Mouse (Mus musculus) embryonic facial prominence, embryonic 12.5 days (tissue): ENCODE data around the gene Apobr. TPM values are rescaled to one million over a fixed set of nuclear protein-coding genes. Genes with fewer than 3 reads are reported as not detected.

Experiments
- ATAC-seq: fragments of 200-750 bp; cut with Nextera tagmentation; 2 replicates; pipeline ENCODE4 v1.8.0; 2017; ENCODE audit not compliant: insufficient number of reproducible peaks, insufficient read depth, low FRiP score, low TSS enrichment
- H3K27ac ChIP-seq: fragments of 300-500 bp; sonication (generic); 2 replicates; pipeline ENCODE4 v1.5.1; 2016; ENCODE audit warnings: mild to moderate bottlenecking
- H3K27me3 ChIP-seq: fragments of 300-500 bp; sonication (generic); 2 replicates; pipeline ENCODE4 v1.6.1; 2016; ENCODE audit warnings: mild to moderate bottlenecking, moderate library complexity
- H3K36me3 ChIP-seq: fragments of 300-500 bp; sonication (generic); 2 replicates; pipeline ENCODE4 v1.6.1; 2016; ENCODE audit warnings: mild to moderate bottlenecking
- H3K4me1 ChIP-seq: fragments of 300-500 bp; sonication (generic); 2 replicates; pipeline ENCODE4 v1.6.1; 2016
- H3K4me2 ChIP-seq: fragments of 300-500 bp; sonication (generic); replicated peaks from 2 replicates; pipeline ENCODE4 v1.6.1; 2016; ENCODE audit warnings: mild to moderate bottlenecking, moderate library complexity
- H3K4me3 ChIP-seq: fragments of 300-500 bp; sonication (generic); 2 replicates; pipeline ENCODE4 v1.5.1; 2016; ENCODE audit warnings: mild to moderate bottlenecking
- H3K9ac ChIP-seq: fragments of 300-500 bp; sonication (generic); 2 replicates; pipeline ENCODE4 v1.6.1; 2016; ENCODE audit warnings: mild to moderate bottlenecking, moderate library complexity
- H3K9me3 ChIP-seq: fragments of 300-500 bp; sonication (generic); 2 replicates; pipeline ENCODE4 v1.6.1; 2016; ENCODE audit warnings: mild to moderate bottlenecking, moderate library complexity
- WGBS: fragments of 180-500 bp; shearing (Covaris S2); methylation state at CpG from one replicate; pipeline ENCODE4 v1.1.7; 2016; 5-methylcytosine and 5-hydroxymethylcytosine counted together
- polyA plus RNA-seq: library from polyadenylated mRNA; unstranded; fragments of >200 nt; fragmentation: Nextera tagmentation; extraction: Ambion mirVana; gene quantifications from 2 replicates; pipeline ENCODE4 v1.2.1, GENCODE M21; 2016

Apobr gene
- polyA plus RNA-seq, 1 experiment from 2014 or later, result 0.96 TPM

DNA sequence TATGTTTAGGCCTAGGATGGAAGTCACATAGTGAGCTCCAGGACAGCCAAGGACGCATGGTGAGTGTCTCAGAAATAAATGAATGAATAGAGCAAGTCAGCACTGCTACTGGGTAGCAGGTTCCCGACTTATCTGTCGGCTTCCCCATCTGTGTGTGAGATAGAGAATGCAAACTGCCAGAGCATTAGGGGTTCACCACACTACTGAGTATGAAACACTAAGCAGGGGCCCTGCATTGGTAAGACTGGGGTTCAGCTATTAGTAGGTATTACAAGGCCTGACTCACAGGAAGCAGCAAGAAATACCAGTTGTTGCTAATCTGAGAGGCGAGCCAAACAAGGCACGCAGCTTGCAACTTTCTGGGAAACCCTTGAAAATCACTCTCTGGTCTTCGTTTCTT lies 14.2 kb downstream of the Apobr start:
- no peaks in the 10 kb centered on the region for H3K36me3 ChIP-seq
- H3K4me3 ChIP-seq, result no peak overlapping the region
- H3K9ac ChIP-seq, result no peak overlapping the region
- H3K4me2 ChIP-seq, result no peak overlapping the region
- no peaks in the 10 kb centered on the region for H3K9me3 ChIP-seq
- WGBS, result 81% methylated on average over 6 of the region's 6 CpGs
- 0 out of 2 replicates have a peak, but pooled peaks cover 8% of the 10 kb centered on the region for H3K27me3 ChIP-seq
- H3K4me1 ChIP-seq, result no peaks in the 10 kb centered on the region
- H3K27ac ChIP-seq, result no peak overlapping the region
- no peak for ATAC-seq

- Histone ChIP-seq H3K27me3 (no peaks in the 10 kb centered on the region), H3K27ac (no peak overlapping the region), H3K4me3 (no peak overlapping the region), H3K36me3 (no peaks in the 10 kb centered on the region), H3K4me1 (no peaks in the 10 kb centered on the region; the same call in 1 of the 2 replicates), H3K9ac (no peak overlapping the region), H3K9me3 (no peaks in the 10 kb centered on the region), H3K4me2 (no peak overlapping the region)
- WGBS, result 47% methylated on average over 5 of the region's 5 CpGs
- no peak for ATAC-seq
Measured at GRCm38 (mm10) chr7:126601896-126602295, 17.2 kb downstream of the Apobr start.

DNA sequence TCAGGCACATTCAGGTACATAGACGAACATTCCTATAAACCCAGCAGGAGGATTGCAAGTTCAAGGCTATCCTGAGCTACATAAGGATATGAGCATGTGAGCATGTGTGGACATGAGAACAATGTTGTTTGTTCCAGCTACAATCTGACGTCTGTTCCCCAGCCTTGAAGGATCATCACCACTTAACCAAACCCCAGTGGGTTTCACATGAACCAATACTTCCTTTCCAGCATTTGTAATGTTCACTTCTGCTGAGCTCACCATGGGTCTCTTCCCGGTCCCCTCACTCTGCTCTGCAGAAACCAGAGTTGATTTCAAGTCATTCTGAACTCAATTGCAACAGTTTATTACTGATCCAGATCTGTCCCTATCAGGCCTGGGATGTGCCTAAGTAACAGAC lies 17.9 kb downstream of the Apobr start:
- no peak for ATAC-seq
- Histone ChIP-seq H3K4me3 (no peak overlapping the region), H3K9ac (no peak overlapping the region), H3K36me3 (no peaks in the 10 kb centered on the region), H3K27ac (no peak overlapping the region), H3K9me3 (no peaks in the 10 kb centered on the region), H3K4me2 (no peak overlapping the region), H3K27me3 (no peaks in the 10 kb centered on the region), H3K4me1 (no peaks in the 10 kb centered on the region; the same call in 1 of the 2 replicates)
- 85% methylated on average over 3 of the region's 3 CpGs for WGBS

DNA sequence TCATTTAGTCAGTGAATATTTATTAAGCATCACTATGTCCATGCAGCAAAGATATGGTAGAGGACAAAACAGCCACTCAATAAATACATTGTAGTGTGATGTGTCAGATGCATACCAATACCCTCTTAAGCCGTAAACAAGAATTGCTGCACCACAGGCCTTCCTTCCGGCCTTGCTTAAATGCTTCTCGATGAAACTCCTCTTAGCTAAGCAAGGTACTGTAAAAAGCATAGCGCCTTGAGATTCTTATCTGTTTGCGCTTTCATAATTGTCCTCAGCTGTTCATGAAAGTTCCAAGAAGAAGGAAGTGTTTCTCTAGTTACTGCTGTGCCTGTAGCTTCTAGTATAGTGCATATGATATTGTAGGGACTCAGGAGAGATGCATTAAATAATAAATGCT lies 21.9 kb downstream of the Apobr start:
- 76% methylated on average over 5 of the region's 5 CpGs for WGBS
- Histone ChIP-seq H3K9me3 (no peaks in the 10 kb centered on the region), H3K4me3 (no peak overlapping the region), H3K27me3 (no peaks in the 10 kb centered on the region), H3K9ac (no peak overlapping the region), H3K4me1 (no peaks in the 10 kb centered on the region; the same call in 1 of the 2 replicates), H3K27ac (no peak overlapping the region), H3K36me3 (no peaks in the 10 kb centered on the region), H3K4me2 (no peak overlapping the region)
- no peak for ATAC-seq

GRCm38 (mm10) chr7:126607064-126607463 lies 22.3 kb downstream of the Apobr start:
- WGBS, result 66% methylated on average over 3 of the region's 3 CpGs
- no peaks in the 10 kb centered on the region for H3K9me3 ChIP-seq
- no peaks in the 10 kb centered on the region for H3K27me3 ChIP-seq
- no peak overlapping the region for H3K4me3 ChIP-seq
- H3K9ac ChIP-seq, result no peak overlapping the region
- no peak for ATAC-seq
- H3K4me2 ChIP-seq, result no peak overlapping the region
- H3K36me3 ChIP-seq, result no peaks in the 10 kb centered on the region
- no peaks in the 10 kb centered on the region; the same call in 1 of the 2 replicates for H3K4me1 ChIP-seq
- H3K27ac ChIP-seq, result no peak overlapping the region

DNA sequence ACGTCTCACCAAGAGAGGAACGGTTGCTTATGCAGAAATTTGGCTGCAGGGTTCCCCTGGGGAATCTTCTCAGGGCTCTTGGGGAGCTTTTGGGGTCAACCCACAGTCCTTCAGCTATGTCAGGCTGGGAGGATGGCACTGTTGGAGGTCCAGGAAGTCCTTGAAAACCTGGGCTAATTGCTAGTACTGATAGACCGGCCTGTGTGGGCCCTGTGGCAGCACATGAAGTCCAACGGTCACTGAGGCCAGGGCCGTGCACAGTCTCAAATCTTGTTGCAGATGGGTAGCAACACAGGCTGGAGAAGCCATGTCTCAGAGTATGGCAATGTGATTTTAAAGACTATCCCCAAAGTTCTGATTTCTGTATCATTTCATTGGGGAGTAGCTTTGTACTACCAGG lies 23.1 kb downstream of the Apobr start:
- H3K27me3 ChIP-seq, result no peaks in the 10 kb centered on the region
- H3K9ac ChIP-seq, result no peak overlapping the region
- H3K27ac ChIP-seq, result no peak overlapping the region
- ATAC-seq, result no peak
- H3K4me3 ChIP-seq, result no peak overlapping the region
- no peak overlapping the region for H3K4me2 ChIP-seq
- no peaks in the 10 kb centered on the region; the same call in 1 of the 2 replicates for H3K4me1 ChIP-seq
- H3K9me3 ChIP-seq, result no peaks in the 10 kb centered on the region
- no peaks in the 10 kb centered on the region for H3K36me3 ChIP-seq
- 82% methylated on average over 5 of the region's 5 CpGs for WGBS

GRCm38 (mm10) chr7:126612736-126613135 lies 28.0 kb downstream of the Apobr start:
- WGBS, result 76% methylated on average over 3 of the region's 3 CpGs
- no peak overlapping the region for H3K4me2 ChIP-seq
- ATAC-seq, result no peak
- no peaks in the 10 kb centered on the region for H3K27me3 ChIP-seq
- H3K27ac ChIP-seq, result no peak overlapping the region
- no peaks in the 10 kb centered on the region for H3K9me3 ChIP-seq
- H3K4me3 ChIP-seq, result no peak overlapping the region
- no peak overlapping the region for H3K9ac ChIP-seq
- no peaks in the 10 kb centered on the region for H3K4me1 ChIP-seq
- H3K36me3 ChIP-seq, result no peaks in the 10 kb centered on the region

DNA sequence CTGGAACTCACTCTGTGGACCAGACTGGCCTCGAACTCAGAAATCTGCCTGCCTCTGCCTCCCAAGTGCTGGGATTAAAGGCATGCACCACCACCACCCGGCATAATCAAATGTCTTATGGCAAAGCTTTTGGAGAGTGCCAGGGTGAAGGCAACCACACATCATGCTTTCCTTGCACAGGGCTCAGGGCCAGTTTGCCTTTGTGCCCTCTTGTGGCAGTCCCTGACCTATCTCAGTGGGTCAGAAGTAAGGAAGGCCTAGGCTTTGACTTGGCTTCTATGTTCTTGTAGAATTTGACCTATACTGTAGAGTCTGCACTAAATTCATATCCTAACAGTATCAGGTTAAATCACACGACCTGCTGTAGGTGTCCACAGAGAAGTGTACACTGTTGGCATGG lies 32.0 kb downstream of the Apobr start:
- no peak overlapping the region for H3K9ac ChIP-seq
- H3K36me3 ChIP-seq, result no peaks in the 10 kb centered on the region
- 78% methylated on average over 3 of the region's 3 CpGs for WGBS
- H3K9me3 ChIP-seq, result no peaks in the 10 kb centered on the region
- no peaks in the 10 kb centered on the region for H3K4me1 ChIP-seq
- H3K27ac ChIP-seq, result no peak overlapping the region
- ATAC-seq, result no peak
- no peak overlapping the region for H3K4me2 ChIP-seq
- H3K4me3 ChIP-seq, result no peak overlapping the region
- H3K27me3 ChIP-seq, result no peaks in the 10 kb centered on the region

DNA sequence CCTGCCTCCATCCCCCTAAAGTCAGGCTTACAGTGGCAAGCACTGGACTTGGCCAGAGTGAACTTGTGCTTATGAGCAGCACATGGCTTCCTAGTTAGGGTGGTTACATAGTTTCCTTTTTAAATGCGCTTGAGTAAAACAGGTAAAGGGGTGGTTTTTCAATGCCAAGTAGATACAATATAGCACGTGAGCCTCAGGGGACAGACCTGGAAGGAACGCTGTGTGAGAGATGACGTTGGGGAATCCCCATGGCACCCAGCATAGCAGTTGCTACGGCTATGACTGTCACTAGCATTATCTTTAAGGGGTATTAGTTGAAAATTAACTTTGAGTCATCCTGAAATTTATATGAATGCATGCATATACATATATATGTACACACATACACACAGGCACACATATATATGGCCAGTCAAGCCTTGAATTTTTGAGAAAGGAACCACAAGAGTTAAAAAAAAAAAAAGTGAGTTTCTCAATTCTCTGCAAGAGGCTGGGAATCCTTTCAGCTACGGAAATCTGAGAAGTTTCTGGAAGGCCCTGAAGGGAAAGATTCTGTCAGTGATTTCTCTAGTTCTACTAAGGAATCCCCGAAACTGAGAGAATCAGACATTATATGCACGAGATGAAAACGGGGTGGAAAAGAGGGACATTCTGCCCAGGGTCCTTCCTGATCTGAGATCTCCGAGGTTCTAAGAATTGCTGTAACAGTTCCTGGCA lies 35.0 kb downstream of the Apobr start:
- WGBS, result 65% methylated on average over 10 of the region's 10 CpGs
- H3K4me1 ChIP-seq, result no peaks in the 10 kb centered on the region
- H3K36me3 ChIP-seq, result no peaks in the 10 kb centered on the region
- H3K9me3 ChIP-seq, result no peaks in the 10 kb centered on the region
- no peak overlapping the region for H3K4me2 ChIP-seq
- no peak overlapping the region for H3K4me3 ChIP-seq
- no peak overlapping the region for H3K9ac ChIP-seq
- no peaks in the 10 kb centered on the region for H3K27me3 ChIP-seq
- H3K27ac ChIP-seq, result no peak overlapping the region
- ATAC-seq, result no peak

DNA sequence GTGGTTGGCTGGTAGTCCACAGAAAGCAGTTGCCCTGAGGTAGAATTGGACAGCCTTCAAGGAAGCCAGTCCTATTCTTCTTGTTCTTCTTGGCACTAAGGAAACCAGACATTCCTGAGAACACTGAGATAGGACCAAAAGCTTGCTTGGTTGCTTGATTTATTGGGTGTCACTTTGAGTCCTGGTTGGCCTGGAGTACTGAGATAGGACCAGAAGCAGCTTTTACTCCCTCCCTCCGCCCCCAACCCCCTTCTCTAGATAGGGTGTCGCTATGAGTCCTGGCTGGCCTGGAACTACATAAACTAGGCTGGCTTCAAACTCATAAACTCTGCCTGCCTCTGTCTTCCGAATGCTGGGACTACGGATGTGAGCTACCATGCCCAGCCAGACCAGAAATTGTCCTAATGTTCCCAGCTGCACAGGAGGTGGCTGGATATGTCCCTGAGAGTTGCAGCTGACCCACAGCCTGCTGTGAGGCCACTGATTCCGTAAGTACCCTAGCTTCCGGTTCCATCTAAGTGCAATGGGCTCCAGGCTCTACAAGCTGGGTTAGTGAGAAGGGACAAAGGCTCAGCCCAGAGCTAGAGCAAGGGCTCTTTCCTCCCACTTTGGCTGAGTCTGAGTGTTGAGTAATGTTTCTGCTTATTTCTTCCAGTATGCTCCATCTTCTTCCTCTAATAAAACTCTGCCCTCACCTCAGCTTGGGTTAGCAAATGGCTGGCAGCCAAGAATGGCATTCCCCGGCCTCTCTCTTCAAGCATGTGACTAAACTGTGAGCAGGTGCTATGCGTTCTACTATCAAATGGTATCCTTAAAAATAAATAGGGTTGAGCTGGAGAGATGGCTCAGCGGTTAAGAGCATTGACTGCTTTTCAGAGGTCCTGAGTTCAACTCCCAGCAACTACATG lies 37.0 kb downstream of the Apobr start:
- WGBS, result 80% methylated on average over 9 of the region's 9 CpGs

GRCm38 (mm10) chr7:126623381-126623780 lies 38.6 kb downstream of the Apobr start:
- no peak overlapping the region for H3K4me3 ChIP-seq
- no peaks in the 10 kb centered on the region for H3K36me3 ChIP-seq
- 85% methylated on average over 1 of the region's 1 CpGs for WGBS
- H3K27ac ChIP-seq, result no peak overlapping the region
- no peak overlapping the region for H3K4me2 ChIP-seq
- no peaks in the 10 kb centered on the region; the same call in 1 of the 2 replicates for H3K4me1 ChIP-seq
- H3K9ac ChIP-seq, result no peak overlapping the region
- no peak for ATAC-seq
- H3K27me3 ChIP-seq, result no peaks in the 10 kb centered on the region
- H3K9me3 ChIP-seq, result no peaks in the 10 kb centered on the region

More for the DNA sequence above, 37.0 kb downstream of the Apobr start:
- Histone ChIP-seq H3K36me3 (no peaks in the 10 kb centered on the region), H3K4me3 (no peak overlapping the region), H3K9ac (no peak overlapping the region), H3K27ac (no peak overlapping the region), H3K9me3 (no peaks in the 10 kb centered on the region), H3K4me1 (no peaks in the 10 kb centered on the region; the same call in 1 of the 2 replicates), H3K27me3 (no peaks in the 10 kb centered on the region), H3K4me2 (no peak overlapping the region)
- ATAC-seq, result no peak

DNA sequence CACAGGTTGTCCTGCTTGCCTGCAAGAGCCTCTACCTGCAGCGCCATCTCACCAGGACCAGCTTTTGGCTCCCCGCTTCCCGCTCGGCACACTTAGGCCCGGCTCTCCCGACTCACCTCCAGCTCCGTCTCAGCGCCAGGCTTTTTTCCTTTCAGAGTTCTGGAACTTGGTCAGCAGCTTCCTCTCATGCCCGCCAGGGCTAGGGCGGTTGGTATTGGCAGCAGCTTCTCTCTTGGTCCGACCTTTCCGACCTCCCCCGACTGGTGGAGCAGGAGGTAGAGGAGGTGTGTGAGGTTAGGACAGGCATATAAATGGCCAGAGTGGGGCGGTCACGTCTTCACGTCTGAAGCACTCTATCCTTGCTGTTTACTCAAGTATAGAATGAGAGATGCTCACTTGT lies 40.0 kb downstream of the Apobr start:
- 64% methylated on average over 16 of the region's 16 CpGs for WGBS
- H3K9me3 ChIP-seq, result no peaks in the 10 kb centered on the region

More for the DNA sequence above, 40.0 kb downstream of the Apobr start:
- H3K27me3 ChIP-seq, result no peaks in the 10 kb centered on the region
- ATAC-seq, result no peak
- H3K36me3 ChIP-seq, result no peaks in the 10 kb centered on the region
- H3K4me1 ChIP-seq, result no peaks in the 10 kb centered on the region; the same call in 1 of the 2 replicates
- no peak overlapping the region for H3K9ac ChIP-seq
- no peak overlapping the region for H3K4me2 ChIP-seq
- no peak overlapping the region for H3K27ac ChIP-seq
- H3K4me3 ChIP-seq, result no peak overlapping the region
